Mouse (Mus musculus): Measurements from ENCODE around the gene Vkorc1l1.
A peak's percentile ranks its signal among the peaks of the same experiment; 100 is the strongest.

Vkorc1l1 gene

DNA sequence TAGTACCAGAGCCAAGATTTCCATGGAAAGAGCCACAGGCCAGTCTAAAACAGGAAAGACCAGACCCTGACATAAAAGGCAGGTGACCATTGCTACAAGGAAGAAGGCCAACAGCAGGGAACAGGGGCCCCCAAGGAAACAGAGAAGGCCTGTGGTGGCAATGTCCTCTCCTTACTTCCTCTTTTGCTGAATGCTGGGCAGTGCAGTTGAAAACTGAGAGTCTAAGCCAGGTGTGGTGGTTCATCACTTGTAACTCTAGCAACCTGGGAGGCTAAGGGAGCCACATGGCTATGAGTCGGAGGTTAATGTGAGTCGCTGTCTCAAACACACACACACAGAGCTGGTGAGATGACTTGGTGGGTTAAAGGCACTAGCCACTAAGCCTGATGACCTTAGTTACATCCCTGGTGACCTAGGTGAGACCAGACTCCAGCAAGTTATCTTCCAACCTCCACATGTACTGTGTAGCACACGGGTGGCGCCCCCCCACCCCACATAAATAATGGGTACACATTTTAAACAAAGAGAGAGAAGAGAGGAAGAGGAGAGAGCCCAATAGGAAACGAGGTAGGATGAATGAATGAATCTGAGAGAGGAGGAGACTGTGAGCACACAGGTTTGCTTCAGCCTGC is 59.7 kb downstream of the Vkorc1l1 start:
- DNase-seq (ENCODE audit: low read depth, low spot score): no peak

DNA sequence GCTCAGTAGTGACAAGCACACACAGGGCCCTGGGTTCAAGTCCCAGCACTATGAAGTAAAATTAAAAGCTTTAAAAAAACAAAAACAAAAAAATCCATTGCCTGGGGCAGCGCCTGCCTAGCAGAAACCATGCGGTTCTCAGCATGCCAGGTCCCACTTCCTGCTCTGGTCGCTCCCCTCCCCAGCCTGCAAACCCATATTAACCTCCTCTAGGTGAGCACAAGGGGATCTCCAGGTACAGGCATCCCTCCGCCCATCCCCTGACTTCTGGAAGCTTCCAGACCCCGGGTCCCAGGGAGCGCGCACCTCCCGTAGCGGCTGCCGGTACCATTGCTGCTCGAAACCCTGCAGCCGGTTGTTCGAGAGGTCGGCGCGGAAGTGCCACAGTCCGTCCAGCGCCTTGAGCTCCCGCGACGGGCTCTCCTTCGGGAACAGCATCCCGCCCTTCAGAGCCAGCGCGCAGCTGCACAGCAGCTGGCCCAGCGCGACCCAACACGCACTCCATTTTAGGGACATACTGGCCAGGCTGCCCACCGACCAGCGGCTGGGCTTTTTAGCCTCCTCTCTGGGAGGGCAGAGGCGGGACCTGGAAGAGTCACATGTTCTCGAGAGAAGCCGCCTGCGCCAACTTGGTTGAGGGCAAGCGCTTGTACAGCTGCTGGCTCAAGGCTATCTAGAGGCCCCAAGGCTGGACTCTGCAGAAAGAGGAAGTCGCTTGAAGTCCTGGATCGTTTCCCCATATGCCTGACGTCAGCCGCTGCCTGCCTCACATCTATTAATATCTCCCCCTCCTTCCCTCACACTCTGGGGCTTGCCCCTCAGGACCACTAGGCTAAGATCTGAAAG is 60.8 kb downstream of the Vkorc1l1 start, which contains the start of gene Gusb:
Gusb (minus strand) TSS at position 749 of the 846 bp plus-strand sequence.
- DNase-seq (ENCODE audit: low read depth, low spot score): peak; percentile 83

DNA sequence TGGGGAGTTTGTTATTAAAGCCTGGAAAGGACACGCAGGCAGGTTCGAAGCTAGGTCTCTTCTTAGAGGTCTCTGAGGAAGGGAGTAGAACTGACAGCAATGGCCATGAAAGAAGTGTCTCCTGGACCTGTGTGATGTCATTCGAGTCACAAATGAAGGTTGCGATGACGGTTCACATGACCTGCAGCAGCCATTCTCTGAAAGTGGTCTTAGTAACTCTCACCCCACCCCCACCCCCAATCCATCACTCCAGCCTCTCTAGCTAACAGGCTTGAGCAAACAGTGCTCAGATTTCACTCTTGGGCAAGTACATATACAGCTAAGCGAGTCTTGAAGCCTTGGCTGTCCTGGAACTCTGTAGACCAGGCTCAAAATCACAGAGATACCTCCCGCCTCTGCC is 61.5 kb downstream of the Vkorc1l1 start:
- peak; percentile 29 for DNase-seq (ENCODE audit: low read depth, low spot score)

GRCm38 (mm10) chr5:130007344-130007743 is 65.6 kb downstream of the Vkorc1l1 start:
- no peak for DNase-seq (ENCODE audit: low read depth, low spot score)

- DNase-seq (ENCODE audit: low read depth, low spot score): no peak
Observed at GRCm38 (mm10) chr5:130008034-130008590, 66.3 kb downstream of the Vkorc1l1 start.

GRCm38 (mm10) chr5:130009784-130010183 is 68.0 kb downstream of the Vkorc1l1 start:
- no peak for DNase-seq (ENCODE audit: low read depth, low spot score)

GRCm38 (mm10) chr5:130010961-130011360 is 69.2 kb downstream of the Vkorc1l1 start:
- no peak for DNase-seq (ENCODE audit: low read depth, low spot score)

DNA sequence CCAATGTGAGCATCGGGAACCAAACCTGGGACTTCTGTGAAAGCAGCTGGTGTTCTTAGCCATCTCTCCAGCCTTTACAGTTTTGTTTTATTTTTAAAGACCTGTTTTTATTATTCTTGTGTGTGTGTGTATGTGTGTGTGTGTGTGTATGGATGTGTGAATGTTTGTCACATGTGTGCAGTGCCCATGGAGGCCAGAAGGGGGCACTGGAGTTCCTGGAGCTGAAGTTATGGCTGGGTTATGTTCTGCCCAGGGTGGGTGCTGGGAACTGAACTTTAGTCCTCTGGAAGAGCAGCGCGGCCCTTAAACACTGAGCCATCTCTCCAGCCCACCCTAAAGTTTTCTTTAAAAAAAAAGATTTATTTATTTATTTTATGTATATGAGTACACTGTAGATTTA is 73.3 kb downstream of the Vkorc1l1 start:
- DNase-seq (ENCODE audit: low read depth, low spot score): no peak

DNA sequence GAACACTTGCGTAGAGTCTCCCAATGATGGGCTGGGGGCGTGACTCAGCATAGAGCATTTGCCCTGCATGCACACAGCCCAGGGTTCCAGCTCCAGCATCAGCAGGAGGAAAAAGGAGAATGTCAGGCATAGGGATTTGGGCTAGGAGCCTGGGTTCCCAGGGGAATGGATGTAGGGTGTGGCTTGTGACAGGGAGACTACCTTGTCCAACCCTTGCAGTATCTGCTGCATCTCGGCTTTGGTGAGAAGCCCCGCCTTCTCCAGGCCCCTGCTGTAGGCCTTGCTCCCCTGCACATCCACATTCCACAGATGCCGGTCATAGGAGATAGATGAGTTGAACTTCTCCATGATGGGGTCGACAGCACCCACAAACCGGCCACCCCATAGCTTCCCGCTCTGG is 77.7 kb downstream of the Vkorc1l1 start:
- no peak for DNase-seq (ENCODE audit: low read depth, low spot score)

- no peak for DNase-seq (ENCODE audit: low read depth, low spot score)
Observed at GRCm38 (mm10) chr5:130021361-130021966, 79.7 kb downstream of the Vkorc1l1 start.

GRCm38 (mm10) chr5:130022366-130022765 is 80.6 kb downstream of the Vkorc1l1 start:
- DNase-seq (ENCODE audit: low read depth, low spot score): no peak

DNA sequence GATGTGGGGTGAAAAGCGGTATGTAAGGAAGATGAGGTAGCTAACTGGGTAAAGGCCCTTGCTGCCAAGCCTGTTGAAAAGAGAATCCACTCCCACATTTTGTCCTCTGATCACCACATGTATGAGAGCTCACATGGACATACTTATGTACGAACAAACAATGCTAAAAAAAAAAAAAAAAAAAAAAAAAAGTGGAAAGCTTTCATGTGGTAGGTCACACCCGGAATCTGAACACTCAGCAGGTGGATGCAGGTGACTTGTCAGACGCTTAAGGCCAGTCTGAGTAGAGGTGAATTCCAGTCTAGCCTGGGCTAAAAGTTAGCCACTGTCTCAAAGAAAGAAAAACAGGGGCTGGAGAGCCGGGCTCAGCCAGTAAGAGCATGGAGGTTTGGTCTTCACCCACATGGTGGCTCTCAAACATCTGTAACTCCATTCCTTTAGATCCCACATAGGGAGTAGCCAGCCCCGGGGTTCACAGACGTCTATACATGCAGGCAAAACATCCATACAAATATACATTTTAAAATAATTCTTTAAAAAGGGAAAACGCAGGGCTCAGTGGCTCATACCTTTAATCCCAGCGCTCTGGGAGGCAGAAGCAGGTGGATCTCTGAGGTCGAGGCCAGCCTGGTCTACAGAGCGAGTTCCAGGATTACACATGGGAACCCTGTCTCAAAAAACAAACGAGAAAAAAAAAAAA is 81.4 kb downstream of the Vkorc1l1 start:
- no peak for DNase-seq (ENCODE audit: low read depth, low spot score)

GRCm38 (mm10) chr5:130023767-130024539 is 82.2 kb downstream of the Vkorc1l1 start:
- peak; percentile 92 for DNase-seq (ENCODE audit: low read depth, low spot score)

GRCm38 (mm10) chr5:130027134-130027533 is 85.4 kb downstream of the Vkorc1l1 start:
- DNase-seq (ENCODE audit: low read depth, low spot score): no peak

DNA sequence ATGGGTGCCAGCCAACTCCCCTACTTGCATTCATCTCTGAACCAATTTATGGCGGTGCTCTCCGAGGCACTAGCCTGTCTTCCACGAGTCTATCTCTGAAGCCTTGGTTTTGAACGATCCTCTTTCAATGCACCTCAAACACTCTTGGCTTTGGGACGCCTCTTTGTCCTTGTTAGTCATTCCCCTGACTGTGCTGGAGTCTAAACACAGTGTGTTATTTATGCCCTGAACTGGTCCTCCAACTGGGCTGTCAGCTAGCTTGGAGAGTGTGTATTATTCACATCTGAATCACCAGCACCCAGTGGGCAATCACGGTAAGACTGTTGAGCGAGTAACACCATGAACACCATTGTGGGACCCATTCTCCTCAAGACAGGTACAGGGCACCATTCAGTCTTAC is 85.9 kb downstream of the Vkorc1l1 start:
- DNase-seq (ENCODE audit: low read depth, low spot score): no peak

- peak; percentile 75 for DNase-seq (ENCODE audit: low read depth, low spot score)
Observed at GRCm38 (mm10) chr5:130029142-130029897, 87.5 kb downstream of the Vkorc1l1 start, which contains the start of the genes Asl and Crcp. TSS of gene Asl (minus strand) at chr5:130029247. TSS of gene Crcp (plus strand) at chr5:130029290.

GRCm38 (mm10) chr5:130031410-130032390 is 89.9 kb downstream of the Vkorc1l1 start:
- no peak for DNase-seq (ENCODE audit: low read depth, low spot score)

GRCm38 (mm10) chr5:130033869-130034268 is 92.1 kb downstream of the Vkorc1l1 start:
- no peak for DNase-seq (ENCODE audit: low read depth, low spot score)
